Mouse (Mus musculus) kidney, postnatal 36 days (tissue): ENCODE data around the gene Retreg1.

Experiments
- DNase-seq, 2 experiments: peaks; one replicate each; pipeline ENCODE4 v3.0.0; 2021 to 2022; ENCODE audit warnings: mixed read lengths in 2 of 2

Retreg1 gene

DNA sequence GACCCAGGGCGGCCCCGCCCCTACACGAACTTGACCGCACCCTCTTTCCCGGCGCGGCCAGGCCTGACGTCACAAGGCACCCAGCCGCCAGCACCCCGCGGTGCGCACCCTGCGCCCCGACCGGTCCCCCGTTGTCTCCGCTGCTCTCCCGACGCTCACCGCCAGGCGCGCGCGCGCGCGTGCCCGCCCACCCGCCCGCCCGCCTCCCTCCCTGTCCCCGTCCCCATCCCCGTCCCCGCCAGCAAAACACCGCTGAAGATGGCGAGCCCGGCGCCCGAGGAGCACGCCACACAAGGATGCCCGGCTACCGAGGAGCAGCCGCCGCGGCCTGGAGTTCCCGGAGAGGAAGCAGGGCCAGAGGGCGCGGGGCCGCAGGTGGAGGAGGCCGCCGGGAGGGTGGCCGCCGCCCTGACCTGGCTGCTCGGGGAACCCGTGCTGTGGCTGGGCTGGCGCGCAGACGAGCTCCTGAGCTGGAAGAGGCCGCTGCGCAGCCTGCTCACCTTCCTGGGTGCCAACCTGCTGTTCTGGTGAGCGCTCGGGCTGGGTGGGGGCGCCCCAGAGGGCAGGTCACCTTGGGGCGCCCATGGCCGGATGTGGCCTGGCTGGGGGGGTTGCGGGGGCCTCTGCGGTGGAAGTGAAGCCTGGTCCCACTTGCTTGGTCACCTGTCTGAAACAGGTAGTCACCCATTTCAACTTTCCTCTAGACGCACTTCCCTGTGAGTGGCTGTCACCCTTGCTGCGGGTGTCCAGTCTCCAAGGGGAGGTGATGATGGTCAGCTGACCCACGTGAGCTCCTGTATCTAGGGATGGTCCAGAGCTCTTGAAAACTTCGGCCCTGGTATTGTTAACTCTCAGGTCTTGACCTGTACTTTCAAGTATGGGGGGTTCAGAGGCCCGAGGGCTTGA lies at the start of gene Retreg1:
TSS of gene Retreg1 (plus strand) at position 95 of the 906 bp plus-strand sequence.
- DNase-seq: peak; percentile 89 to 93

DNA sequence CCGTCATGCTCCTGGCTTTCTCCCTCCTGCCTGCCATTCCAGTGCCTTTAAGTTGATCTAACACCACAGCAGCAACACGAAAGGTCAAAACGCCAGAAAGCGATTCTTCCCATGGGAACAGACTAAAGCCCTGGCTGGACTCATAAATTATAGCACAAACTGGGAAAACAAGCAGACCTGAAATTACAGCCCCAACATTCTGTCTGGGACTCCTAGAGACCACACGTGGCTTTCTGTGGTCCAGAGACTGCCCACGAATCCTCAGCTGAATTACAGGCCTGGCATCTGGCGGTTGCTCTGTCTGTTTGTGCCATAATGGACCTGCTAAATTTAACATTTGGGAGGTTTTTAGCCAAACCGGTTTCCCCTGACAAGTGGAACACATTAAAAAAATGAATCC lies 48.9 kb upstream of the Retreg1 start:
- no peak for DNase-seq

DNA sequence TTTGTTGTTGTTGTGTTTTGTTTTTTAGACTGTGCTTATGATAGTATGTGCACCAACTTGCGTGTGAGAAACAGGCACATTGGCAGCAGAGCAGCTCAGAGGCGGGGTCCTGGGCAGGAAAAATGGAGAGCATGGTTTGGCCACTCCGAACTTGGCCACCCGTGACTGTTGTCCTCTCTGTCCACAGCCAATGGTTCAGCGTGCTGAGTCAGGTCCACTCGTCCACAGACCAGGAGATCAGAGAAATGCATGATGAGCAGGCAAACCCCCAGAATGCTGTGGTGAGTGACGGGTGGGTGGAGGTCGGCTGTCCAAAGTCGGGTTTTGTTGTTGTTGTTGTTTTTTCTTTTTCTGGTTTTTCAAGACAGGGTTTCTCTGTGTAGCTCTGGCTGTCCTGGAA lies 47.5 kb upstream of the Retreg1 start:
- DNase-seq: peak; percentile 46 to 61

DNA sequence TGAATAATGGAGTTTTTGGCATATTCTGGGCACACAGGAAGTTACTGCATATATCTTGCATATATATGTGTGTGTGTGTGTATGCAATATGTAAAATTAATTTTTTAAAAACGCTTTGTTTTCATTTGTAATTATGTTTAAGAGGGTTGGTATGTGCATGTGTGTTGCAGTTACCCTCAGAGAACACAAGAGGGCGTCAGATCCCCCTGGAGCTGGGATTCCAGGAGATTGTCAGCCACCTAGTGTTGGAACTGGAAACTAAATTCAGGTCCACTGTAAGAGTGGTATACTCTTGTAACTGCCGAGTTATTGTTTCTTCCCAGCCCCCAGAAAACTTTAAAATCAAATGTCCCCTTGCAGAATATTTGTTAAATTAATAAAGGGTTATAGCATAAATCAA lies 46.6 kb upstream of the Retreg1 start:
- DNase-seq: peak; percentile 55 to 63

DNA sequence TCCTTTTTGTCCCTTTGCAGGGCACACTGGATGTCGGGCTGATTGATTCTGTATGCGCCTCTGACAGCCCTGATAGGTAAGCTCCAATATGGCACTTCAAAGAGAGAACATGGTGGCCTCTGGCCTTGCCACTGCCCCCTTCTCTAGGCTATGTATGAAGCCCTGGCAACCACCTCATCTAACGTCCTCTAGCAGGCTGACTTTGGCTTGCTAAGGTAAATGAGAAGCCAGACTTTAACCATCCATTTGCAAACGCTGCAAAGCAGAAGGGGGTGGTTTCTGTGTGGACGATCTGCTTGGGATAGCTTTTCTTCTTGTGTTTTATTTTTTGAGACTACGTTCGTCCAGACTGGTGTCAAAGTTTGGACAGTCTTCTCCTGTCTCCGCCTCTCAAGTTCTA lies 45.8 kb upstream of the Retreg1 start:
- DNase-seq: peak; percentile 38 to 39

DNA sequence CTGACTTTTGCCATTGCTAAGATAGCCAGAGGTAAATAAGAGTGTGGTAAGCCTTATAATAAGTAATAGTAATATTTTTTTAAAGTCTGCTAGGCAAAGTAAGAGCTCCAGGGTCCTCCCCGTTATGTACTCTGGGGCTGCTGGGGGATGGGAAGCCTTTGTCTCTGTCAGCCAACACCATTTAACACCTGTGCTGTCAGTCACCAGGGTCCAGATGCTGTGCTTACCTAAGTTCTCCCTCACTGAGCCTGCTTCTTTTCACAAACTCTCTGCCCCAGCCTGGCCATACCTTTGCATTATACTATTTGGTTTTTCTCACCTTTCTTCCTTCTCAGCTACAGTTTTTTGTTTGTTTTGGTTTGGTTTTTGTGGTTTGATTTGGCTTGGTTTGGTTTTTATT lies 45.1 kb upstream of the Retreg1 start:
- DNase-seq: no peak

DNA sequence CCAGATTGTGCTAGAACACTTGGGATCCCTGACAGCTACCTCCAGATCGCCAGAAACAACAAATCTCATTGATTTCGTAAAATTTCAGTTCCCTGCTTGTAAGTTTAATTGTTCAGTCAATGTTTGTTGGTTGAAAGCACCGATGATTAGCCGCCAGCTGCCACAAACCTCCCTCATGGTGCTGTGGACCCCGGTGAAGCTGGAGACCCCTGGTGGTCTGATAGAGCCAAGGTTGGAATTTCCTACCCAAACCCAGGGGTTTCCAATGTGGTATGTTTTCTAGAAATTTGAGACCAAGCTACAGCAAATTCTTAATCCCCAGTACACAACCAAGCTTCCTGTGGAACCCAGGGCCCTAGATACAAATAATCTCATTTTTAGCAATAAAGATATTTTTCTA lies 41.3 kb upstream of the Retreg1 start:
- no peak for DNase-seq

DNA sequence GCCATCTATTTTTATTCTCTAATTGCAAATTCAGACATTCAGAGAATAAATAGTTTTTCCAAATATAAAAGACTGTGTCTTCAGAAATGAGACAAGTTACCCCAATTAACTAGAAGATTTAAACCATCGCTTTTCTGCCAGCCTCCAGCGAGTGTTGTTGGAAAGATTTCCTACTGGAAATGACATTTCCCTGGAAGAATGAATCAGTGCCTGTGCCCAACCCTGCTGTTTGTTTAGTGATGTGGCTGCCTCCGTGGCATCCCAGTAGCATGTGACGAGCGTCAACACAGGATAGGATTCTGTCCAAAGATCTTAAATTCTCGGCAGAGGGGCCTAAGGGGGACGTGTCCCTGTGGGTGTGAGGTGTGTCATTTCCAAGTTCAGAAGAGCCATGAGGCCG lies 40.8 kb upstream of the Retreg1 start:
- DNase-seq: no peak

DNA sequence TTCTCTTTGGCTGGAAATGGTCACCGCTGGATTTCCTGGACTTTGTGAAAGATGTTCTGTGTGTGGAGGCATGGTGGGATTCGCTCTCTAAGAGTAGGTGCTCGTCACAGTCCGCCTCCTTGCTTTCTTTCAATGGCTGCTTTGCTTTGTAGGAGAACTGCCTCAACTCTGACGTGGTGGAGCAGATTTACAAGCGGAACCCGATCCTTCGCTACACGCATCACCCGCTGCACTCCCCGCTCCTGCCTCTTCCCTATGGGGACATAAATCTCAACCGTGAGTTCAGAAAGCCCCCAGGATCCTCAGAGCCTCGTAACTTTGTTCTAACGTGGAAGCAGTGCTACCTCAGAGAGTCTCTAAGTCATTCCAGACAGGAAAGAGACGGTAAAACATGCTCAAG lies 39.9 kb upstream of the Retreg1 start:
- DNase-seq: no peak

DNA sequence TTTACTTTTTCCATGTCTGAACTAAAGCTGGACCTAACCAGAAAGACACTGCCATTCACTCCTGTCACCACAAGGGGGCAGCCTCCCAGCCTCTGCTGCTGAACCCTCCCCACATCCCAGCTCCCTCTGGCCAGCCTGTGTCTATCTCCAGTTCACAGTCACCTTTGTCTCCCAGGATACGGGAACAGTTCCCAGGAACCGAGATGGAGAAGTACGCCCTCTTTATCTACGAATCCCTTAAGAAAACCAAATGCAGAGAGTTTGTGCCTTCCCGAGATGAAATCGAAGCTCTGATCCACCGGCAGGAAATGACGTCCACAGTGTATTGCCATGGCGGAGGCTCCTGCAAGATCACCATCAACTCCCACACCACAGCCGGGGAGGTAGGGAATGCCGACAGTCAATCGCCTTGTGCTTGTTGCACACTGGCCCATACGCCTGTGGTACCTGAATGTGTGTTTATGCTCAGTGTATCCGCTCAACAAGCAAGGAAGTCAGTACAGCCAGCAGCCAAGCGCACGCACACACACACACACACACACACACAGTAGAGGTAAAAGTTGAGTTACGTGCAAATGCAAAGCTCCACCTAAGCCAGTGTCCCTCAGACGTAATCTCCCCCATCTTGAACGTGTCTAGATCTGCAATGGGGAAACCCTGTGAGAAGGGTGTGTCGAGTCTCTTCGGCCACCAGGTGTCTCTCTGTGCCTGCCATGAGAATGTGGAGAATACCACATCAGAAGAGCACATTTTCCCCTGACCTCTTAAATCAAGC lies 37.5 kb upstream of the Retreg1 start:
- peak; percentile 73 to 86 for DNase-seq

DNA sequence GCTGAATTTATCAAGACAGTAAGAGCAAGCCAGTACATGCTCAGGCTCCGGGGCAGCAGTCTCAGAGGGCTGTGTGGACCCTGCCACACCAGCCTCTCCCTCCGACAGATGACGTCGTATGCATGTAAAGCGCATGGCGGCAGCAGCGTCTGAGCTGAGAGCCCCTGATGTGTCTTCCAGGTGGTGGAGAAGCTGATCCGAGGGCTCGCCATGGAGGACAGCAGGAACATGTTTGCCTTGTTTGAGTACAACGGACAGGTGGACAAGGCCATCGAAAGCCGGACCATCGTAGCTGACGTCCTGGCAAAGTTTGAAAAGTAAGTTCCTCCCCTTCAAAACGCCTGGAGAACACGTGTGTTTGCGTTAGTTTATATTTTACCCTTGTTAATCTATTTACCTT lies 36.6 kb upstream of the Retreg1 start:
- DNase-seq: no peak

DNA sequence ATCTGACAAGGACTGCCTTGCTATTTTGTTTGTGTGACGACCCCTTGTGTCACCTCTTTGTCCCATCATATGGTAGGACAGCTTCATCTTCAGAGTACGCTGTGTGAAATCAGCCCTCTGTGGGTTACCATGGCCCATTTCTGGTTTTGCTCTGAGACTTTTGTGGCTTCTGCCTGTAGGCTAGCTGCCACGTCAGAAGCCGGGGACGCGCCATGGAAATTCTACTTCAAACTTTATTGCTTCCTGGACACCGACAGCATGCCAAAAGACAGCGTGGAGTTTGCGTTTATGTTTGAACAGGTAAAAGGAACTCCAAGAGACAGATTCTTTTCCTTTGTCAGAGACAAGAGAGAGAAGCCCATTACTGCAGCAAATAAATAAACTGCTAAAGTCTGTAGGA lies 36.1 kb upstream of the Retreg1 start:
- no peak for DNase-seq

DNA sequence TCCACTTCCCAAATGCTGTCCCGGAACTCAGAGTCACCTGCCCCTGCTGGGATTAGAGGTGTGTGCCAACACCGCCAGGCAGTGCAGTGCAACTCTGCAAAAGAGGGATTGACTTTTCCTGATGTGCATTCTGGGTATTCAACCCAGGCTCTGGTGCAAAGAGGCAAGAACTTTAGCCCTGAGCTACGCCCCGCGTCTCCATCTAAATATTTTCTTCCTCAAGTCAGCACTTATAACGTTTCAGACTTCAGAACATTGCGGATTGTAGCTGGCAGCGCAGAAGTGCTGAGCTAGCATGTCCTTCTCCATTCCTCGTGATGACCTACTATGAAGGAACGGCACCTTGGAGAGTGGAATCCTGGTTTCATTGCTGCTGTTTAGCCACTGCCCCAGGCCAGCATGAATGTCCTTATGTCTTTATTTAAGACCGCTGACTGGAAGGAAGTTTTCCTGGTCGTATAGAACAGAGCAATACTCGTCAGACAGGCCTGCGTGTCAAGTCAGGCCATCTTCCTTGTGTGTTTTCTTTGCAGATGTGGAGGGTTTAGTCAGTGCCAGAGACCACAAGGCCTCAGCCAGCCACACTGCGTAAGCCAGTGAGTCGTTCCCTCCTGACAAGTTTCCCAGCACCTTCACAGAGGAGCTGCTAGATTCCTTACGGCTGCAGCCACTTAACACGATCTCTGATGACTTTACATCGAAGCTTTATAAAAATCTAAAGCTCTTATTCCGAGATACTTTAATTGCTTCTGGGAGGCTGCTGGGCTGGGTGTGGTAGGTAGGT lies 34.1 kb upstream of the Retreg1 start:
- DNase-seq: peak; percentile 63 to 71

DNA sequence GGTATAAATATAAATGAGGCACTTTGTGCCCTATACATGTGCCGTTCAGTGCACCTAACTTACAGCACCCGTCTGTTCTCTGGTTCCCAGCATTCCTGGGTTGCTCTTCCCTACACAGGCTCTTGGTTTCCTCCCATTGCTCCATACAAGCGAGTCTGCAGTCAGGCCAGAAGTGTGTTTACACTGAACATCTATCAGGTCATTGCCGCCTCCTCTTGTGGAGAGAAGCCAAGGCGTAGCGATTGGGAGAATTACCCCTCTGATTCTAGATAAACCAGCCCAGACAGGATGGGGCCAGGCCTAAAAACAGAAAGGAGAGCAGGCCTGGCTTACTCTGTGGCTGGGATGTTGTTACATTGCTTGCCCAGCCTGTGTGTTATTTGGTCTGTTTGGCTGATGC lies 33.3 kb upstream of the Retreg1 start:
- no peak for DNase-seq

DNA sequence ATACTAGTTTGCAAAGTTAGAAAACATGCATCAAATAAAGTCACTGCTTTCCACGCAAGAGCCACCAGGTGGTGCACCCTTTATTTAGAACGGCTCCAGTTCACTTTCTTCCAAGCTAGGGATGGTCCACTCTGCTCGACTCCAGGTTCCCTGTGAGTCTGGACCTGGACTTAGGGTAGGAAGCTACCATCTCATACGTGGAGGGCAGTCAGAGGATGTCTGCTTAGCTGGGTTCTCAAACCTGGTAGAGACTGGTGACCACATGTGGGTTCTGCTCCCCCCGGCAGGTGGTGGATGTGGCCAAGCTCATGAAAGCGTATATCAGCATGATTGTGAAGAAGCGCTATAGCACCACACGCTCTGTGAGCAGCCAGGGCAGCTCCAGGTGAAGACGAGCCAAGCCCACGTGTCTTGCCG lies 31.1 kb upstream of the Retreg1 start:
- DNase-seq: peak; percentile 41 to 57

DNA sequence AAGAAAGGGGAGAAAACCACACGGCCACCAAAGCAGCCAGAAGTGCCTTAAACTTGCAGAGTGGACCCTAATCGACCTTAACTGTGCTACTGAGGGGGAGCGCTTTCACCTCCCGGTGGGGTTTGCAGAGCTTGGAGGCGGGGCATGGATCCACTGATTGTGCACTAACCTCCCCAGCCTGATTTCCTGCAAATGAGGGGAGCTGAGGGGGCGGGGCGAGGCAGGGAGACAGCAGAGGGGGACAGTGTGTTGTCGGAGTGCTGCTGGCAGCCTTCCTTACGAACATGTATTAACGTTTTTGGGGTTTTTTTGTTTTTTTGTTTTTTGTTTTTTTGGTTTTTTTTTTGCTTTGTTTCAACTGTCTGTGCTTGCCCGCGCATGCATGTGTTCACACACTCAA lies 30.5 kb upstream of the Retreg1 start:
- DNase-seq: peak in 1 of 2 experiments; percentile 31

DNA sequence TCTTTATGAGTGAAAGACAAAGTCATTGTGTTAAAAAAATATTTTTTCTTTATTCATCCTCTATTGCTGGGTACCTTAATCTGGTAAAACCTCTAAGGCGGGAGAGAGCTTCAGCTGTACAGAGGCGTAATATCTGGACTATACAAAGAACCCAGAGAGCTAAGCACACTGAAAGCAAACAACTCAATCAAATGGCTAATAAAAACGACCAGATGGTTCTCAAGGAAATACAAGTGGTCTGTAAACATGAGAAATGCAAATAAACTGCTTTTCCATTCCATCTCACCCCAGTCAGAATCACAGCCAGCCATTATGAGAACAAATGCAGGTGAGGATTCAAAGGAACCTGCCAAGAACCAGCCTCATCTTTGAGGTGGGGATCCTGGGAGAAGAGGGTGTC lies 28.4 kb upstream of the Retreg1 start:
- DNase-seq: no peak

DNA sequence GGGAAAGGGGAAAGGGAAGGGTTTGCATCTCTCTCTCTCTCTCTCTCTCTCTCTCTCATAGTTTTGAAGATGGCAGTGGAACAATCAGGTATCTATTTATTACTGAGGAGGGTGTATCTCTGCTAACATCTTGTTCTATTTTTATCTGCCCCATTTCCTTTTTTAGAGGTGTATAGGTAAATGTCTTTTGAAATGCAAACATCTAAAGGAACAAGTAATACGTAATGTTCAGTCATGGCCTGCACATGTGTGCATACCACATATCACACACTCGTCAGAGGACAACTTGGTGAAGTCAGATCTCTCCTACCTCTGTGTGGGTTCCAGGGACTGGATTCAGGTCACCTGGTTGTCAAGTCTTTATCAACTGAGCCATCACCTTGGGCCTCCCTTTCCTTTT lies 25.8 kb upstream of the Retreg1 start:
- DNase-seq: no peak

DNA sequence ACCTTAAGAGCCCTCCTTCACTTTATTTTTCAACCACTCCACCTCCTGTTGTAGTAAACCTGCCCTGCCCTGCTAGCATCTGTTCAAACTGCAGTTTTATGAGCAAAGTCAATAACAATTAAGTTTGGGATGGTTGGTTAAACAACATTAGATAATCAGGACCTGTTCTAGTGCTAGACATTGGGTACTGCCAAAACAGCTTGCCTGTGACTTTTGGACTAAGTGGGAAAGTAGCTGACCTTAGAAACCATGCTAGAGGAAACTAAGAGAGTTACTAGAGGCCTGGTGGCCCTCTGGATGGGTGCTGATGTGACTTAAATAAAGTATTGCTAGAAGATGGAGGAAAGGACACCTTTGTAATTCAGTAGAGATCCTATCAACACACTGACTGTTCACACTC lies 21.0 kb upstream of the Retreg1 start:
- no peak for DNase-seq

DNA sequence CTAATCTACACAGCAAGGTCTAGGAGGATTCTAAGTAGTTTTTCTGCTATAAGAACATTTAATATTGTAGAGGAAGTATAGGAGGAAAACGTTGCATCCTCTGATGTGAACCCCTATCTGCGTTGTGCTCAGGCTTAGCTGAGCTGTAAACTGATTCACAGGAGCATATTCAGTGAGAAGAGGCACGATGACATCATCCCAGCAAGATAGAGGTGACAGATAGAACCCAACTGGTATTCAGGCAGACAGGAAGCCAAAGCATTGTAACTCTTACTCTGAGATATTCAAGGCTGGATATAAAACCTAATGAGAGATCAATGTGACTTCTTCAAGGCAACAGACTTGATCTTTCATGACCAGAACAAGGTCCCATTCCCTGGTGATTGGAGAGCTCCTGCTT lies 20.3 kb upstream of the Retreg1 start:
- DNase-seq: no peak

DNA sequence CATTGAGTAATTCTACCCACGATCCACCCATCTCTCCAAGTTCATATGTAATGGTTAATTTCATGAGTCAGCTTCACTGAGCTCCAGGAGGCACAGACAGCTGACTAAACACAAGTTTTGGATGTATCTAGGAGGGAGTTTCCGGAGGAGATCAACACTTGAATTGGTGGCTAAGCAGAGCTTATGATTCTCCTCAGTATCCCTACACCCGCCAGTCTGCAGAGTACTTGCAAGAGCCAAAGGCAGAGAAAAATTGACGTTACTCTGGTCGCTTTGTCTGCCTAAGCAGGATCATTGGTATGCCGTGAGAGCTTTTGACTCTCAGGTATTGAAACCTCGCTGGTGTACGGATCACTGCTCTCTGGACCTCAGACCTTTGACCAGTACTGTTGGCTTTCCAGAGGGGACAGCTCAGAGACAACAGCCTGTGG lies 16.4 kb upstream of the Retreg1 start:
- peak; percentile 72 to 86 for DNase-seq

DNA sequence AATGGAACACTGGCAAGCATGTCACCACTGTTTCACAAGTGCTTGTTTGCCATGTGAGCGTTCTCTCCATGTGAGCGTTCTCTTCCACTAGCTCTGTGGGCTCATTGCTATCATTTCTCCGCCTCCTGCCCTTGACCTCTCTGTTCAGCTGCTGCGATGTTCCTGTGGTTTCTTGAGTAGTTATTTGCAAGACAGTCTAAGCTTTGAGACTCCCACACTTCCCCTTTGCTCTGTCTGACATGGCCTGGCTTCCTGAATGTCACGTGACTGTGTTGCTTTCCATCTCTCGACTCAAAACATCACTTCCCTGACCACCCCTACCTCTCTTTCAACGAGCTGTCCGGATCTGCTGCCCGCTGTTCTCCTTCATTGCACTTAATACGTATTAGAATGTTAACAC lies 14.5 kb upstream of the Retreg1 start:
- no peak for DNase-seq

DNA sequence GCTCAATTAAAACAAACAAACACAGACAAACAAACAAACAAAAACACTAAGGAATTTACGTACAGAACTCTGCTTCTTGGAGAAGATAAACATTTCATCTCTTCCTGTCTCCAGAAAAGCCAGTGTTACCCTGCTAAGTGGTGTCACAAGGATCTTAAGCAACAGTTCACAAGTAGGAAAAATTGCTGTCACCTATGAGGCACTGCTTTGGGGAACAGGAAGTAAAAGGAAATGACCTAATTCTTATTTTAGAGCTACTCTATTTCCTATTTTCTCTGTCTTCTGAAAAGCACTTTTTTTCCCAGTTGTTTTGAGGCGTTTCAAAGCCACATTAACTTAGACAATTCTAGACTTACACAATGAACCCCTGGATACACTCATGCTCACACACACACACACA lies 12.6 kb upstream of the Retreg1 start:
- DNase-seq: no peak
